Mouse (Mus musculus) olfactory bulb, adult 2 months (tissue): ENCODE data around the gene Tuba1b.

Experiments
- CTCF ChIP-seq: fragments of 200-500 bp; IDR thresholded peaks from 2 replicates; pipeline ENCODE4 v1.5.1; 2012; ENCODE audit warnings: low read depth, mild to moderate bottlenecking, low read length, moderate library complexity; ENCODE audit not compliant: insufficient read depth
- POLR2A ChIP-seq: fragments of 200-500 bp; IDR thresholded peaks from 2 replicates; pipeline ENCODE4 v1.6.1; 2012; ENCODE audit warnings: mild to moderate bottlenecking, low read depth, low read length, moderate library complexity; ENCODE audit not compliant: insufficient read depth

DNA sequence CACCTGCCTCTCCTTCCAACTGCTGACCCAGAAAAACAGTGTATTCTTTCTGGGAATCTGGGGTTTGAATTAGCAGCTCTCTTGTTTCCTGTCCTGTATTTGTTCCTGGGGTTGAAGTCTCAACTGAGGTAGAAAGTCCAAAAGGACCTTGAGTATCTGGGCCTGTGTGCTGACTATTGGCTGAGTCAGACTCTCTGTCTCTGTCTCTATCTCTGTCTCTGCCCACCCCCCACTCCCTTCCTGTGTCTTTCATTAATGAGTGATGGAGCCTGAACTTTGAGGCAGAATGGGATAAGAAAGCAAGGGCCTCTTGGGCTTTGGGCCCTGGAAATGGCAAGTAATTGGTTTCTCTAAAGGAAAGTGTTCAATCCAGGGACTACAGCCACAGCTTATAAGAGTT, 50.7 kb downstream of the Tuba1b start:
- TF ChIP-seq CTCF (no peak), POLR2A (no peak)
